Mouse (Mus musculus) G1E (cell line): ENCODE results near the gene Lef1.

Experiments
- CTCF ChIP-seq: IDR thresholded peaks from 2 replicates; pipeline ENCODE4 v1.5.1; 2012; ENCODE audit warnings: low read depth, low read length, inconsistent platforms, mixed read lengths
- GATA1 ChIP-seq: IDR thresholded peaks from 2 replicates; pipeline ENCODE4 v1.6.1; 2012; ENCODE audit warnings: borderline replicate concordance, low read length, inconsistent platforms, mixed read lengths
- TAL1 ChIP-seq: conservative IDR thresholded peaks from 2 replicates; pipeline ENCODE4 v1.6.1; 2012; ENCODE audit warnings: low read depth, low read length, inconsistent platforms, mixed read lengths

- TF ChIP-seq CTCF (no peak), TAL1 (no peak), GATA1 (no peak)
Observed at GRCm38 (mm10) chr3:131196507-131197019, 86.3 kb downstream of the Lef1 start.
